Mouse (Mus musculus) C2C12 (cell line): ENCODE data around the gene Ccdc120. TPM values are rescaled to one million over a fixed set of nuclear protein-coding genes. Genes with fewer than 3 reads are reported as not detected.
"Not testable (repeated sequence)": the region's sequence is repeated elsewhere in the genome, so short reads cannot be mapped to it uniquely, and the experiment has no call there.

Source experiments
- H3K27me3 ChIP-seq: one replicate; pipeline ENCODE4 v1.6.1; 2011; ENCODE audit not compliant: control insufficient read depth, insufficient read depth, insufficient read length
- H3K36me3 ChIP-seq: one replicate; pipeline ENCODE4 v1.6.1; 2011; ENCODE audit not compliant: control insufficient read depth, insufficient read depth
- H3K4me3 ChIP-seq: one replicate; pipeline ENCODE4 v1.5.1; 2011; ENCODE audit warnings: mild to moderate bottlenecking, control low read depth; ENCODE audit not compliant: poor library complexity, insufficient read depth, severe bottlenecking
- H3K79me2 ChIP-seq: one replicate; pipeline ENCODE4 v1.6.1; 2011; ENCODE audit not compliant: control insufficient read depth, insufficient read depth
- H3K79me3 ChIP-seq: one replicate; pipeline ENCODE4 v1.6.1; 2011; ENCODE audit warnings: low read depth, control low read depth
- H3ac ChIP-seq: one replicate; pipeline ENCODE3; 2011; ENCODE audit warnings: low read depth; ENCODE audit not compliant: control insufficient read depth, insufficient read length
- CEBPB ChIP-seq: IDR thresholded peaks from one replicate; pipeline ENCODE4 v1.6.1; 2011; ENCODE audit warnings: low read depth, mild to moderate bottlenecking, control low read depth, moderate library complexity
- CTCF ChIP-seq: IDR thresholded peaks from one replicate; pipeline ENCODE4 v1.5.1; 2011; ENCODE audit not compliant: control insufficient read depth, insufficient read depth, insufficient read length
- FOSL1 ChIP-seq: IDR thresholded peaks from one replicate; pipeline ENCODE4 v1.8.0; 2011; ENCODE audit warnings: mild to moderate bottlenecking, low read length; ENCODE audit not compliant: poor library complexity, insufficient read depth, severe bottlenecking
- MAX ChIP-seq: IDR thresholded peaks from one replicate; pipeline ENCODE4 v1.6.1; 2011; ENCODE audit warnings: mild to moderate bottlenecking, control low read depth
- MYOD1 ChIP-seq: IDR thresholded peaks from one replicate; pipeline ENCODE4 v1.6.1; 2011; ENCODE audit warnings: low read depth; ENCODE audit not compliant: control insufficient read depth, insufficient read length
- MYOG ChIP-seq: IDR thresholded peaks from one replicate; pipeline ENCODE4 v1.6.1; 2011; ENCODE audit not compliant: control insufficient read depth, insufficient read length; ENCODE audit errors: extremely low read depth
- USF1 ChIP-seq: IDR thresholded peaks from one replicate; pipeline ENCODE4 v1.6.1; 2011; ENCODE audit warnings: low read depth, mild to moderate bottlenecking, control low read depth, moderate library complexity
- polyA plus RNA-seq: library from polyadenylated mRNA; unstranded; fragments of >200 nt; fragmentation: generic; extraction: Trizol; gene quantifications from one replicate; pipeline ENCODE4 v1.2.1, GENCODE M21; 2012; ENCODE audit warnings: missing spikeins

Ccdc120 gene
- polyA plus RNA-seq, 1 experiment: 9.4 TPM

- peak overlapping the region; percentile 66 for H3K4me3 ChIP-seq
- peaks cover 42% of the 10 kb centered on the region for H3K79me2 ChIP-seq
- H3K27me3 ChIP-seq: no peaks in the 10 kb centered on the region
- TF ChIP-seq CEBPB: peak; percentile 44
- no peak for TF ChIP-seq MAX
- peak overlapping the region; percentile 97 for H3ac ChIP-seq
- peaks cover 21% of the 10 kb centered on the region for H3K79me3 ChIP-seq
- H3K36me3 ChIP-seq: peaks cover 25% of the 10 kb centered on the region
These were observed 13.1 kb upstream of the Ccdc120 start for GRCm38 (mm10) chrX:7763631-7764393.

GRCm38 (mm10) chrX:7762921-7763197 lies 12.2 kb upstream of the Ccdc120 start:
- Histone ChIP-seq H3K36me3 (peaks cover 17% of the 10 kb centered on the region), H3K4me3 (peak overlapping the region; percentile 66), H3ac (peak overlapping the region; percentile 97), H3K27me3 (no peaks in the 10 kb centered on the region), H3K79me3 (peaks cover 21% of the 10 kb centered on the region), H3K79me2 (peaks cover 42% of the 10 kb centered on the region)
- TF ChIP-seq CEBPB (no peak), USF1 (no peak), FOSL1 (no peak), MYOG (no peak), CTCF (no peak), MYOD1 (no peak), MAX (no peak)

- Histone ChIP-seq H3K36me3 (peaks cover 11% of the 10 kb centered on the region), H3K79me3 (peaks cover 21% of the 10 kb centered on the region), H3K4me3 (peak within 1 kb of the TSS; percentile 66), H3K27me3 (no peaks in the 10 kb centered on the region), H3ac (peak within 1 kb of the TSS; percentile 97), H3K79me2 (peaks cover 42% of the 10 kb centered on the region)
- no peak for TF ChIP-seq MAX
- TF ChIP-seq MYOG: no peak
- no peak for TF ChIP-seq FOSL1
- TF ChIP-seq USF1: no peak
- no peak for TF ChIP-seq CTCF
- no peak for TF ChIP-seq CEBPB
- TF ChIP-seq MYOD1: no peak
These were observed 11.6 kb upstream of the Ccdc120 start, which contains the start of gene Tfe3 for GRCm38 (mm10) chrX:7762137-7762920. TSS of gene Tfe3 (plus strand) at chrX:7762560.

- not testable (repeated sequence) for H3K79me2 ChIP-seq, H3K36me3 ChIP-seq, H3K4me3 ChIP-seq, H3K79me3 ChIP-seq, H3ac ChIP-seq, H3K27me3 ChIP-seq
These were observed 2.9 kb upstream of the Ccdc120 start for GRCm38 (mm10) chrX:7753627-7754026.

- no peaks in the 10 kb centered on the region for H3K27me3 ChIP-seq
- H3ac ChIP-seq: no peak overlapping the region
- no peak for TF ChIP-seq CEBPB
- no peak for TF ChIP-seq MAX
- no peak for TF ChIP-seq USF1
- no peak overlapping the region for H3K4me3 ChIP-seq
- H3K36me3 ChIP-seq: no peaks in the 10 kb centered on the region
- peaks cover 4% of the 10 kb centered on the region for H3K79me2 ChIP-seq
- peaks cover 2% of the 10 kb centered on the region for H3K79me3 ChIP-seq
These were observed 5.3 kb downstream of the Ccdc120 start for GRCm38 (mm10) chrX:7745429-7745828.

- no peaks in the 10 kb centered on the region for H3K27me3 ChIP-seq
- H3K79me2 ChIP-seq: peaks cover under 1% of the 10 kb centered on the region
- peaks cover 2% of the 10 kb centered on the region for H3K79me3 ChIP-seq
- no peak overlapping the region for H3ac ChIP-seq
- H3K36me3 ChIP-seq: no peaks in the 10 kb centered on the region
- no peak overlapping the region for H3K4me3 ChIP-seq
- TF ChIP-seq MYOG: no peak
- TF ChIP-seq MAX: no peak
These were observed 5.8 kb downstream of the Ccdc120 start for GRCm38 (mm10) chrX:7744940-7745339.
